Mouse (Mus musculus) thymus, postnatal 14 days (tissue): ENCODE results near the gene F9.
"Not testable (repeated sequence)": the region's sequence is repeated elsewhere in the genome, so short reads cannot be mapped to it uniquely, and the experiment has no call there.

Experiments
- DNase-seq: peaks from one replicate; pipeline ENCODE4 v3.0.0; 2021

Gene F9

GRCm38 (mm10) chrX:59999221-60000083 is at the start of gene F9:
TSS of gene F9 (plus strand) at chrX:59999464.
- no peak for DNase-seq

GRCm38 (mm10) chrX:59969767-59970166 is 29.5 kb upstream of the F9 start:
- not testable (repeated sequence) for DNase-seq

GRCm38 (mm10) chrX:60000084-60000443 is 800 bp downstream of the F9 start:
- DNase-seq: no peak

GRCm38 (mm10) chrX:60001461-60001860 is 2.2 kb downstream of the F9 start:
- DNase-seq: no peak

- peak; percentile 29 for DNase-seq
Observed at GRCm38 (mm10) chrX:60013084-60013676, 13.9 kb downstream of the F9 start.

- DNase-seq: no peak
Observed at GRCm38 (mm10) chrX:60014588-60014987, 15.3 kb downstream of the F9 start.

GRCm38 (mm10) chrX:60021007-60021406 is 21.7 kb downstream of the F9 start:
- DNase-seq: no peak

GRCm38 (mm10) chrX:60021595-60021994 is 22.3 kb downstream of the F9 start:
- DNase-seq: no peak

- peak; percentile 3 for DNase-seq
Observed at GRCm38 (mm10) chrX:60026654-60027053, 27.4 kb downstream of the F9 start.

- no peak for DNase-seq
Observed at GRCm38 (mm10) chrX:60054745-60055144, 55.5 kb downstream of the F9 start.

- no peak for DNase-seq
Observed at GRCm38 (mm10) chrX:60055185-60055584, 55.9 kb downstream of the F9 start.

GRCm38 (mm10) chrX:60075359-60075758 is 76.1 kb downstream of the F9 start:
- DNase-seq: no peak
